In genomic region chr19:9911314-9911754, GRCm38 (mm10) we compare ENCODE assay signal across 8 mouse cellular contexts. TPM values are rescaled to one million over a fixed set of nuclear protein-coding genes. Genes with fewer than 3 reads are reported as not detected.
A peak's percentile ranks its signal among the peaks of the same experiment; 100 is the strongest.
DNase-seq lines count a peak whose midpoint lies in the region; ATAC-seq and TF ChIP-seq lines count a peak whose summit lies in the region.

No protein-coding gene starts in this region.

- H3K36me3 ChIP-seq in C2C12 (ENCODE audit: control insufficient read depth, insufficient read depth): no peaks in the 10 kb centered on the region
- no peaks in the 10 kb centered on the region for H3K36me3 ChIP-seq in ES-Bruce4 (ENCODE audit: control insufficient read depth, insufficient read depth, low read length, poor library complexity, severe bottlenecking)
- no peaks in the 10 kb centered on the region for H3K36me3 ChIP-seq in heart, embryonic 16.5 days (ENCODE audit: control insufficient read depth, insufficient read depth)
- H3K36me3 ChIP-seq in megakaryocyte, embryonic 14.5 days (replicated peaks; ENCODE audit: low read length): no peaks in the 10 kb centered on the region
- H3K36me3 ChIP-seq in spleen, adult 2 months (ENCODE audit: control insufficient read depth, insufficient read depth, low read length): no peaks in the 10 kb centered on the region

- no peaks in the 10 kb centered on the region for H3K27me3 ChIP-seq in C2C12 (ENCODE audit: control insufficient read depth, insufficient read depth, insufficient read length)
- H3K27me3 ChIP-seq in ES-Bruce4 (ENCODE audit: control insufficient read depth, insufficient read depth, low read length, poor library complexity, severe bottlenecking): no peaks in the 10 kb centered on the region
- no peaks in the 10 kb centered on the region for H3K27me3 ChIP-seq in heart, embryonic 16.5 days (ENCODE audit: control insufficient read depth, insufficient read depth, low read length)
- H3K27me3 ChIP-seq in megakaryocyte, embryonic 14.5 days (replicated peaks): no peaks in the 10 kb centered on the region
- no peaks in the 10 kb centered on the region for H3K27me3 ChIP-seq in spleen, adult 2 months (ENCODE audit: control insufficient read depth, insufficient read depth, low read length)

- H3K4me2 ChIP-seq in heart, embryonic 16.5 days (ENCODE audit: low read depth, low read length): peak overlapping the region; percentile 50

- no peak overlapping the region for H3K27ac ChIP-seq in ES-Bruce4 (ENCODE audit: insufficient read depth, low read length)
- no peak overlapping the region for H3K27ac ChIP-seq in heart, embryonic 16.5 days (ENCODE audit: low read length)
- no peak overlapping the region for H3K27ac ChIP-seq in spleen, adult 2 months (ENCODE audit: insufficient read depth, low read length)

- 11% methylated on average over 6 of the region's 6 CpGs for whole genome bisulfite sequencing in heart, embryonic 16.5 days
- WGBS in spleen, adult 2 months: 15% methylated on average over 6 of the region's 6 CpGs

- no peak overlapping the region for H3K4me3 ChIP-seq in C2C12 (ENCODE audit: insufficient read depth, poor library complexity, severe bottlenecking)
- H3K4me3 ChIP-seq in ES-Bruce4 (ENCODE audit: low read depth, low read length): no peak overlapping the region
- H3K4me3 ChIP-seq in heart, embryonic 16.5 days (ENCODE audit: low read length): no peak overlapping the region
- peak overlapping the region; percentile 70 for H3K4me3 ChIP-seq in megakaryocyte, embryonic 14.5 days (replicated peaks)
- H3K4me3 ChIP-seq in spleen, adult 2 months (ENCODE audit: extremely low read depth, insufficient read depth, insufficient read length): no peak overlapping the region

- TF ChIP-seq CTCF in C2C12 (IDR thresholded peaks at IDR 0.05; ENCODE audit: control insufficient read depth, insufficient read depth, insufficient read length) (no peak), ES-Bruce4 (IDR thresholded peaks at IDR 0.05; ENCODE audit: low read depth, low read length) (peak; percentile 9)
- peak; percentile 51; the same call in 1 of the 2 replicates for TF ChIP-seq CTCF in spleen, adult 2 months (IDR thresholded peaks at IDR 0.05; ENCODE audit: extremely low read depth, insufficient read depth, insufficient read length, insufficient replicate concordance)

- no peaks in the 10 kb centered on the region for H3K4me1 ChIP-seq in ES-Bruce4 (ENCODE audit: control insufficient read depth, insufficient read depth, low read length)
- 0 out of 2 replicates have a peak, but pooled peaks cover 2% of the 10 kb centered on the region for H3K4me1 ChIP-seq in heart, embryonic 16.5 days (ENCODE audit: control insufficient read depth, insufficient read depth, low read length)
- H3K4me1 ChIP-seq in megakaryocyte, embryonic 14.5 days: peaks cover 28% of the 10 kb centered on the region
- H3K4me1 ChIP-seq in spleen, adult 2 months (ENCODE audit: control insufficient read depth, insufficient read depth, insufficient read length): peaks cover 2% of the 10 kb centered on the region; the same call in 1 of the 2 replicates

- no peak overlapping the region for H3K9ac ChIP-seq in ES-Bruce4 (ENCODE audit: low read depth, poor library complexity, severe bottlenecking)
- peak overlapping the region; percentile 29; the same call in 1 of the 2 replicates for H3K9ac ChIP-seq in heart, embryonic 16.5 days (ENCODE audit: low read length)

- DNase-seq in cerebellum, postnatal 25 days: peak; percentile 27 to 41
- peak; percentile 56 to 58 for DNase-seq in kidney, postnatal 36 days
- peak; percentile 31 to 67 for DNase-seq in spleen, adult 2 months (ENCODE audit: low read depth in 1 of 2, low spot score in 2 of 2)
- no peak for DNase-seq in layer of hippocampus, postnatal 14 days (ENCODE audit: low spot score in 2 of 2)

- no peaks in the 10 kb centered on the region for H3K79me2 ChIP-seq in C2C12 (ENCODE audit: control insufficient read depth, insufficient read depth)

- peak overlapping the region; percentile 44 for H3ac ChIP-seq in C2C12 (ENCODE audit: control insufficient read depth, insufficient read length, low read depth)

- ATAC-seq in heart, embryonic 16.5 days (replicated peaks; ENCODE audit: extremely low read depth, insufficient read depth, low FRiP score): peak; percentile 60; the same call in 1 of the 2 replicates

- H3K79me3 ChIP-seq in C2C12 (ENCODE audit: low read depth): no peaks in the 10 kb centered on the region

- no peaks in the 10 kb centered on the region for H3K9me3 ChIP-seq in ES-Bruce4 (replicated peaks; ENCODE audit: control insufficient read depth, insufficient read depth, low read length, poor library complexity, severe bottlenecking)
- no peaks in the 10 kb centered on the region for H3K9me3 ChIP-seq in heart, embryonic 16.5 days (replicated peaks; ENCODE audit: control insufficient read depth, low read length)
- H3K9me3 ChIP-seq in megakaryocyte, embryonic 14.5 days: no peaks in the 10 kb centered on the region

- no peak for TF ChIP-seq EP300 in ES-Bruce4 (IDR thresholded peaks at IDR 0.05; ENCODE audit: insufficient read depth, low read depth, low read length)

- no peak for TF ChIP-seq POLR2A in ES-Bruce4 (IDR thresholded peaks at IDR 0.05; ENCODE audit: insufficient read depth, low read length)
- no peak for TF ChIP-seq POLR2A in spleen, adult 2 months (IDR thresholded peaks at IDR 0.05; ENCODE audit: low read depth, low read length)

TF ChIP-seq in C2C12, 6 proteins besides CTCF, POLR2A, EP300 and RAD21:
- TF ChIP-seq MYOD1 (IDR thresholded peaks at IDR 0.05; ENCODE audit: control insufficient read depth, insufficient read length, low read depth): no peak

RNA-seq across cellular contexts. Expression of gene Incenp, which starts 12.0 kb away (rescaled TPM):
- polyA plus RNA-seq in C2C12 (2012; fragmentation: generic; extraction: Trizol) (89.6 TPM), ES-Bruce4 (2011; ENCODE audit: insufficient read depth, insufficient read length, low read depth, missing spikeins) (157 and 167 TPM in 2 replicates)
- polyA plus RNA-seq in heart, embryonic 16.5 days (2015; fragmentation: Nextera tagmentation; extraction: Ambion mirVana): 67.3 and 72.1 TPM in 2 replicates
- 23.6 and 70.8 TPM in 2 replicates for polyA plus RNA-seq in megakaryocyte, embryonic 14.5 days (2012; ENCODE audit: insufficient read depth, low replicate concordance)
- 17.2 and 18.8 TPM in 2 replicates for polyA plus RNA-seq in spleen, adult 2 months (2012; rRNA removed)
- 10 to 100 TPM; 18.3 to 18.6 TPM for total RNA-seq in layer of hippocampus, postnatal 14 days (2021)

Comparison
In these comparisons a context has a peak if more than half of its experiments do, and no peak if none do; other contexts are left out.
1. DNase-seq: peak in cerebellum, postnatal 25 days (2 of 2), kidney, postnatal 36 days (2 of 2) and spleen, adult 2 months (2 of 2); none in layer of hippocampus, postnatal 14 days (0 of 2).